ENCODE assay signal across 7 mouse cellular contexts in the genomic region with DNA sequence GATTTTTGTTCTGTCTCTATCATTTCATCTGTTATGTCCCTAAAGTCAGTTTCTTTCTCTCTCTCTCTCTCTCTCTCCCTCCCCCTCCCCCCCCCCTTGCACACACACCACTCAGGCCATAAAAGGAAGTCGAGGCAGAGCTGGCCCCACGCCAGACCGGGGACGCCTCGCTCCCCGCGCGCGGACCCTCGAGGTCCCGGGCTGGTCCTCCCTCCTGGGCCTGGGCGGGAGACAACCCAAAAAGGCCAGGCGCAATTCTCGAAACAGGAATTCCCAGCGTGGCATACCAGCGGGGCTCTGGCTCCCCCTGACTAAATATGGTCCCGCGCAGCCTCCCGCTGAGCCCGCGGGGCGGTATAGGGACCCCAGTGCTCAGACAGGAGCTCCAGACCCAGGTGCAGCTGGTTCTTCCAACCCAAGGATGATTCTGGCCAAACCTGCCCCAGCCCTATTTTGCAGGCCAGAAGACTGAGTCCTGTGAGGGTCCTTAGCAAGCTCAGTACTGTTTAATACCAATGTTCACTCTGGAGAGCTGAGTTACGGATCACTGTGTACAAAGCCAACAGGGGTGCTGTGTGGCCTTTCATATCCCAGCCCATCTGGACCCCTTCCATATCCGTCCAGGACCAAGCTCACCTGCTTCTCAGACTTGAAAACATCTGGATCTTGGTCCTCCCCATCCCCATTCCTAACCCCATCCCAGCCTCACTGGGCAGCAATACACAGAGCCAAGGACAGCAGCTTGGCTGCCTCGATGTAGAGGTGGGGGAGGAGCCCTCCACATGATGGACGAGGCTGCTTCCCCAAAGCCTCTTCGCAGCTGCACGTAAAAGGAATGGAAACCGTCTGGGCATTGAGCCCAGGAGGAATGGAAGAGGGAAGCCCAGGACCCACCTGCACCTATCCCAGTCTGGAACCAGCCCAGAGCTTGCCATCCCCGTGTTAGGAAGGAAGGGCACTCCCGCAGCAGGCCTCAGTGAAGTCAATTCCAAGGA. TPM values are rescaled to one million over a fixed set of nuclear protein-coding genes. Genes with fewer than 3 reads are reported as not detected.
DNase-seq lines count a peak whose midpoint lies in the region; ATAC-seq and TF ChIP-seq lines count a peak whose summit lies in the region.

No protein-coding gene starts in this region.

- WGBS in forebrain, embryonic 14.5 days, result 13% methylated on average over 31 of the region's 31 CpGs
- 13% methylated on average over 31 of the region's 31 CpGs for WGBS in hindbrain, postnatal 0 days

- TF ChIP-seq CTCF in hindbrain, postnatal 0 days (IDR thresholded peaks at IDR 0.05; ENCODE audit: low read depth), result no peak

- H3K27me3 ChIP-seq in forebrain, embryonic 14.5 days (replicated peaks; ENCODE audit: control insufficient read depth, insufficient read depth, low read length), result no peaks in the 10 kb centered on the region
- no peaks in the 10 kb centered on the region for H3K27me3 ChIP-seq in hindbrain, postnatal 0 days (ENCODE audit: insufficient read depth, low read length)

- peak overlapping the region; percentile 9 for H3K4me3 ChIP-seq in forebrain, embryonic 14.5 days (ENCODE audit: low read depth, low read length)
- H3K4me3 ChIP-seq in hindbrain, postnatal 0 days (ENCODE audit: low read length), result peak overlapping the region; percentile 32

- 0 out of 2 replicates have a peak, but pooled peaks cover 11% of the 10 kb centered on the region for H3K4me1 ChIP-seq in forebrain, embryonic 14.5 days (ENCODE audit: control insufficient read depth, insufficient read depth, low read length)
- H3K4me1 ChIP-seq in hindbrain, postnatal 0 days (ENCODE audit: insufficient read depth, low read length), result peaks cover 8% of the 10 kb centered on the region

- H3K4me2 ChIP-seq in forebrain, embryonic 14.5 days (ENCODE audit: low read length), result peak overlapping the region; percentile 49
- H3K4me2 ChIP-seq in hindbrain, postnatal 0 days (ENCODE audit: low read depth, low read length), result peak overlapping the region; percentile 64

- no peaks in the 10 kb centered on the region for H3K36me3 ChIP-seq in forebrain, embryonic 14.5 days (ENCODE audit: control insufficient read depth, insufficient read depth, low read length)
- no peaks in the 10 kb centered on the region for H3K36me3 ChIP-seq in hindbrain, postnatal 0 days (ENCODE audit: insufficient read depth, low read length)

- H3K9me3 ChIP-seq in forebrain, embryonic 14.5 days (replicated peaks; ENCODE audit: control insufficient read depth, low read length), result no peaks in the 10 kb centered on the region
- no peaks in the 10 kb centered on the region for H3K9me3 ChIP-seq in hindbrain, postnatal 0 days (ENCODE audit: low read length)

- H3K9ac ChIP-seq in forebrain, embryonic 14.5 days (ENCODE audit: low read length), result peak overlapping the region; percentile 10; the same call in 1 of the 2 replicates
- peak overlapping the region; percentile 30; the same call in 1 of the 2 replicates for H3K9ac ChIP-seq in hindbrain, postnatal 0 days (replicated peaks; ENCODE audit: low read length)

- ATAC-seq in forebrain, embryonic 14.5 days, result peak; percentile 49
- peak; percentile 12; the same call in 1 of the 2 replicates for ATAC-seq in hindbrain, postnatal 0 days

- DNase-seq in ovary, adult 18-20 months (ENCODE audit: low spot score), result peak; percentile 31
- no peak for DNase-seq in ovary, postnatal 14 days (ENCODE audit: low spot score)
- DNase-seq in forebrain, embryonic 14.5 days (ENCODE audit: low spot score), result peak; percentile 41
- DNase-seq in hindbrain, postnatal 0 days (ENCODE audit: low spot score), result peak; percentile 28
- peak; percentile 45 to 63 for DNase-seq in lung, postnatal 4 days
- peak; percentile 25 for DNase-seq in urinary bladder, postnatal 25 days (ENCODE audit: low spot score)
- no peak for DNase-seq in thymus, adult 18-20 months

- no peak overlapping the region for H3K27ac ChIP-seq in forebrain, embryonic 14.5 days (ENCODE audit: low read depth, low read length)
- no peak overlapping the region for H3K27ac ChIP-seq in hindbrain, postnatal 0 days

RNA-seq across cellular contexts. Expression of a gene that starts 1.3 kb away (rescaled TPM):
- 0.28 and 0.40 TPM in 2 replicates for polyA plus RNA-seq in forebrain, embryonic 14.5 days (2014; fragmentation: Nextera tagmentation; extraction: Ambion mirVana)
- 0.99 and 2.0 TPM in 2 replicates for total RNA-seq in hindbrain, postnatal 0 days (2014; rRNA removed)
- polyA plus RNA-seq in hindbrain, postnatal 0 days (2015; fragmentation: Nextera tagmentation; extraction: Ambion mirVana), result 0.47 and 0.74 TPM in 2 replicates

RNA-seq across cellular contexts. Expression of a gene that starts 24.7 kb away (rescaled TPM):
- 216 and 234 TPM in 2 replicates for polyA plus RNA-seq in forebrain, embryonic 14.5 days (2014; fragmentation: Nextera tagmentation; extraction: Ambion mirVana)
- 83.8 and 93.0 TPM in 2 replicates for total RNA-seq in hindbrain, postnatal 0 days (2014; rRNA removed)
- polyA plus RNA-seq in hindbrain, postnatal 0 days (2015; fragmentation: Nextera tagmentation; extraction: Ambion mirVana), result 206 and 212 TPM in 2 replicates

Comparison
In these comparisons a context has a peak if more than half of its experiments do, and no peak if none do; other contexts are left out.
1. DNase-seq: peak in ovary, adult 18-20 months (single experiment), forebrain, embryonic 14.5 days (single experiment), hindbrain, postnatal 0 days (single experiment), lung, postnatal 4 days (2 of 2) and urinary bladder, postnatal 25 days (single experiment); none in ovary, postnatal 14 days (single experiment) and thymus, adult 18-20 months (0 of 2).